Comparison of ENCODE assay signal across 20 mouse cellular contexts in genomic region chr4:97050735-97051134, GRCm38 (mm10).
"Had no signal": no experiment of that assay in that cellular context is flagged by ENCODE, and none has a peak within 500 bp of the region (broad histone marks: within the 10 kb centered on the region; RNA-seq: fewer than 3 reads in every experiment).

No protein-coding gene starts in this region.

- H3K9me3 ChIP-seq: intestine, embryonic 15.5 days; limb, embryonic 12.5 days; limb, embryonic 15.5 days; midbrain, embryonic 10.5 days; midbrain, embryonic 13.5 days; neural tube, embryonic 13.5 days had no signal

- H3K4me2 ChIP-seq: intestine, embryonic 15.5 days; limb, embryonic 12.5 days; limb, embryonic 15.5 days; liver, embryonic 11.5 days; lung, embryonic 14.5 days; midbrain, embryonic 13.5 days; neural tube, embryonic 13.5 days had no signal

- H3K9ac ChIP-seq: intestine, embryonic 15.5 days; limb, embryonic 12.5 days; limb, embryonic 15.5 days; liver, embryonic 14.5 days; liver, postnatal 0 days; lung, embryonic 14.5 days; midbrain, embryonic 13.5 days; neural tube, embryonic 13.5 days had no signal

- ATAC-seq: intestine, embryonic 15.5 days; liver, postnatal 0 days; lung, postnatal 0 days; midbrain, embryonic 13.5 days; midbrain, embryonic 16.5 days had no signal

- H3K4me1 ChIP-seq: intestine, embryonic 15.5 days; limb, embryonic 15.5 days; midbrain, embryonic 10.5 days; midbrain, embryonic 13.5 days; neural tube, embryonic 13.5 days had no signal

- H3K4me3 ChIP-seq: intestine, embryonic 15.5 days; layer of hippocampus, adult 2 months; limb, embryonic 12.5 days; limb, embryonic 15.5 days; midbrain, embryonic 10.5 days; midbrain, embryonic 13.5 days; myocyte; neural tube, embryonic 13.5 days had no signal

- DNase-seq: kidney, adult 11 months; kidney, adult 9 months; layer of hippocampus, adult 9-11 months; liver, postnatal 0 days; lung, embryonic 14.5 days; thymus, adult 18-20 months; thymus, postnatal 36 days had no signal

- H3K36me3 ChIP-seq: intestine, embryonic 15.5 days; limb, embryonic 12.5 days; limb, embryonic 15.5 days; midbrain, embryonic 10.5 days; midbrain, embryonic 13.5 days; neural tube, embryonic 13.5 days had no signal

- H3K27me3 ChIP-seq: intestine, embryonic 15.5 days; limb, embryonic 12.5 days; limb, embryonic 15.5 days; midbrain, embryonic 13.5 days; neural tube, embryonic 13.5 days had no signal

- H3K27ac ChIP-seq: intestine, embryonic 15.5 days; layer of hippocampus, adult 2 months; limb, embryonic 12.5 days; limb, embryonic 15.5 days; liver, embryonic 14.5 days; macrophage; midbrain, embryonic 10.5 days; midbrain, embryonic 13.5 days; neural tube, embryonic 13.5 days had no signal
